Mouse (Mus musculus) embryonic stem cell, embryonic (primary cell): Measurements from ENCODE around the gene P2ry6.

Source experiments
- CTCF ChIA-PET, 4 experiments: fragments of 300-600 bp in 2 of 4; fragments of 350-600 bp in 2 of 4; sonication (Branson Sonifier 250); formaldehyde crosslinking; loops; one replicate each; lab custom pipeline; 2022; ENCODE audit warnings: inconsistent platforms in 2 of 4; lab: Charles Lee
- POLR2A ChIA-PET, 4 experiments: fragments of 300-600 bp in 2 of 4; fragments of 350-600 bp in 2 of 4; sonication (Branson Sonifier 250); formaldehyde crosslinking; loops; one replicate each; lab custom pipeline; 2022; ENCODE audit warnings: antibody characterized with exemption in 4 of 4, inconsistent platforms in 1 of 4; lab: Charles Lee

Gene P2ry6

DNA sequence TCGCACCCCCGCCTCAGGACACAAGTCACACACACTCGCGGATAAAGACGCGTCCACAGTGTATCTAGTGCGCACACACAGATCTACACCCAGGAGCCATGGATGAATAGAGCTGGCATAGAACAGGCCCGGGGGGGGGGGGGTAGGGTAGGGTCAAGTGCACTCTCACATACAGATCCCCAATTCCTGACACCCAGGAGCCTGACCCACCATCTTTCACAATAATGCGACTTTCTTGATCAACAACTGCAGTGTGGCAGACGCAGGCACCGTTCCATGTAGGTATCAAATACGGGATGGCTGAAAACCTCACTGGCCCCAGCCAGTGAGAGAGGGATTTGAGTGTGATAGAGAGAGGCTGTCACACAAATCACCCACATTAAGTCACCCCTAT, 79.6 kb downstream of the P2ry6 start:
- ChIA-PET POLR2A (interaction anchor here in 2 of 4 experiments (0.6 to 1.3 kb wide), 2 partner anchors 30 to 32 kb away, joined by 3 read pairs; partner anchors contain the start of gene Relt (in 1 of the 2)), CTCF (interaction anchor here in 1 of 4 experiments (1.0 kb wide), 1 partner anchor 28 kb away, joined by 3 read pairs; no protein-coding TSS in a partner anchor)

- ChIA-PET POLR2A (interaction anchor here in 2 of 4 experiments (1.1 to 1.3 kb wide), 2 partner anchors 31 kb away, joined by 3 read pairs; partner anchors contain the start of gene Relt (in 2 of the 2)), CTCF (interaction anchor here in 1 of 4 experiments (0.6 kb wide), 1 partner anchor 276 kb away, joined by 3 read pairs; no protein-coding TSS in a partner anchor)
Measured at GRCm38 (mm10) chr7:100894057-100894832, 80.2 kb downstream of the P2ry6 start.

GRCm38 (mm10) chr7:100893249-100894056, 81.0 kb downstream of the P2ry6 start:
- POLR2A ChIA-PET: interaction anchor here in 2 of 4 experiments (0.6 to 1.1 kb wide), 3 partner anchors 30 to 418 kb away, joined by 3 to 5 read pairs (median 3); partner anchors contain the start of gene Relt (in 1 of the 2)
- CTCF ChIA-PET: interaction anchor here in 3 of 4 experiments (0.6 to 1.4 kb wide), 6 partner anchors 9 to 394 kb away, joined by 3 to 6 read pairs (median 3); no protein-coding TSS in a partner anchor
